Mouse (Mus musculus) gastrocnemius, adult 8-10 months (tissue): ENCODE measurements around the gene AC129217.1. TPM values are rescaled to one million over a fixed set of nuclear protein-coding genes. Genes with fewer than 3 reads are reported as not detected.
"Not testable (repeated sequence)": the region's sequence is repeated elsewhere in the genome, so short reads cannot be mapped to it uniquely, and the experiment has no call there.

ENCODE experiments used
- DNase-seq, 2 experiments: peaks; one replicate each; pipeline ENCODE4 v3.0.0; 2022; ENCODE audit warnings: low spot score in 2 of 2
- total RNA-seq, 4 experiments: library from RNA; stranded (reverse); gene quantifications; 2 replicates each; pipeline ENCODE4 v1.2.4; 2022

AC129217.1 gene
- total RNA-seq, 4 experiments from 2014 or later = 2.0 TPM; not detected in 3

- DNase-seq = no peak
Observed at GRCm38 (mm10) chr19:8822696-8823095, 6.9 kb upstream of the AC129217.1 start.

DNA sequence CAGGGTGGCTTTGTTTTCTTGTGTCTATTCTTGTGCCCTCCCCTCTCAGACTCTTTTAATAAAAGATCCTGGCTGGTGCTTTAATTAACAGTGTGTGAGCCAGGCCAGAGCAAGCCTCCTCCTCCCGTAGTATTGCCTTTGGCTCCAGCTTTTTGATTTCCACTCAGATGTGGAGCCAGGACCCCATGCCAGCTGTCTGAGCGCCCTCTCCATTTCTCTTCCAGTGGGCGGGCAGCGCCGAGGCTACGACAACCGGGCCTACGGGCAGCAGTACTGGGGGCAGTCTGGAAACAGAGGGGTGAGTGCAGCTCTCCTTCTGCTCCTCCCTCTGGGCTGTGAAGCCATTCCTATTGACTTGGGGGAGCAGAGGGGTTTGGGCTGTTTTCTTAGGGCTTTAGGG is 1.1 kb downstream of the AC129217.1 start:
- no peak for DNase-seq

- no peak for DNase-seq
Observed at GRCm38 (mm10) chr19:8831262-8831661, 1.7 kb downstream of the AC129217.1 start.

- DNase-seq = no peak
Observed at GRCm38 (mm10) chr19:8832971-8833370, 3.4 kb downstream of the AC129217.1 start.

DNA sequence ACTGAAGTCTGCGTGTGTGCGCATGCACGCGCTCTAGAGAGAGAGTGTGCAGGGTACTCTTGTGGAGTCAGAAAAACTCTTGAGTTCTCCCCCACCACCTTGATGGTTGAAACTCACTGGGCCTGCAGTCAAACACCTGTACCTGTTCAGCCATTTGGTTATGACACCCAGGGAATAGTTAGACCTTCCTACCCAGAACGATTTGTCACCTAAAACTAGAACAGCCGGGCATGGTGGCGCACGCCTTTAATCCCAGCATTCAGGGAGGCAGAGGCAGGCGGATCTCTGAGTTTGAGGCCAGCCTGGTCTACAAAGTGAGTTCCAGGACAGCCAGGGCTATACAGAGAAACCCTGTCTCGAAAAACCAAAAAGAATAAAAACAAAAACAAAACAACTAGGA is 6.8 kb downstream of the AC129217.1 start:
- not testable (repeated sequence) for DNase-seq

GRCm38 (mm10) chr19:8837251-8837791 is 7.7 kb downstream of the AC129217.1 start, which contains the start of gene Bscl2:
Gene Bscl2, plus strand, starts transcription at chr19:8837467.
- peak; percentile 71 to 74 for DNase-seq

DNA sequence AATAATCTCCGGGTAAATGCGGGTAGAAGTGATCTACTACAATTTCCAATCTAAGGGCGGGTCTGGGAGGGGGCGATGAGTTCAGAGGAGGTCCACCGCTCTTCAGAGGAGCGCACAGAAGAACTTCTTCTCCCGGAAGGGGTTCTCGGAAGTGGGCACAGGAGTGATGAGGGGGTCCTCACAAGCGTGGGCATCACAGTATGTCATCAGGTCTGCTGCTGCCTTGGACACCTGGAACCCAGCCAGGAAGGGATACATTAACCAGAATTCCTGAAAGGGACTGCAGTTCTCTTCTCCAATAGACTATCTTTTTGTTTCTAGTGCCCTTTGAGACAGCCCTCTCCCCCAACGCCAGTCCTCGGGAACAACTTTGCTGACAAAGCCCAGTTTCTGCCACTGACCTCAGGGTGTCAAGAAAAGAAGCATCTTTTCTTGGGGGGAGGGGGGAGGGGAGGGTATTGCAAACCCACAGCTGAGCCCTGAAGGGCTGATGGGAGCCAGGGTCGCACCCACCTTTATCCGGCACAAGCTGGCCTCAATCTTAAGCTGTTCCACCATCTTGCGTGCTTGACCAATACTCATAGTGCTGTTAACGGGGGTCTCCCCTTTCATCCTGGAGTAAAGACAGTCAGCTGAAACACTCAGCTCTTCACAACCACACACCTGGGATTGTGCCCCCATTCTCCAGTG is 8.6 kb downstream of the AC129217.1 start:
- DNase-seq = no peak

GRCm38 (mm10) chr19:8839103-8839907 is 9.7 kb downstream of the AC129217.1 start, which contains the start of gene Gng3:
Gene Gng3, minus strand, starts transcription at chr19:8839194.
- no peak for DNase-seq

GRCm38 (mm10) chr19:8839908-8840791 is 10.6 kb downstream of the AC129217.1 start:
- peak in 1 of 2 experiments; percentile 48 for DNase-seq

DNA sequence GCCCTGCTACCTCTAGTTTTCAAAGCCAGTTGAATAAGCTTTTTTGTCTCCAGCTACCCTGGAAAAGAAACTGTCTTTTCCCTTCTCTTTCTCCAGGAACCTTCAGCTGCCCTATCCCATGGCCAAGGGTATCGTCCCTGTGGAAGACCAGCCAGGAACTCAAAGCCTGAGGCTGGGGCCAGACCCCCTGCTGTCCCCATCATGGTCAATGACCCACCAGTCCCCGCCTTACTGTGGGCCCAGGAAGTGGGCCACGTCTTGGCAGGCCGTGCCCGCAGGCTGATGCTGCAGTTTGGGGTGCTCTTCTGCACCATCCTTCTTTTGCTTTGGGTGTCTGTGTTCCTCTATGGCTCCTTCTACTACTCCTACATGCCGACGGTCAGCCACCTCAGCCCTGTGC is 11.4 kb downstream of the AC129217.1 start:
- no peak for DNase-seq

DNA sequence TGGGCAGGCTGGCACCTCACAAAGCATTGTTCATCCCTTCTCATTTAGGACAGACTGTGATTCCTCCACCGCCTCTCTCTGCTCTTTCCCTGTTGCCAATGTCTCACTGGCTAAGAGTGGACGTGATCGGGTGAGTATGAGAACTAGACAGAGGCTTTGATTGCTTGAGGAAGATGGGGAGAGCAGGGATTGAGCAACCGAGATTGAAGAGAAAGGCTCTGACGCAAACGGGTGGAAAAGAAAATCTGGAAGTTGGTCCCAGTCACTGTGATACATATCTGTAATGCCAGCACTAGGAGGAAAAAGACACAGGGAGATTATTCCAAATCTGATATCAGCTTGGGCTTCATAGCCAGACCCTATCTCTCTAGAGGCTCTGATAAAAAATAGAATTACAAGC is 13.4 kb downstream of the AC129217.1 start:
- no peak for DNase-seq

- DNase-seq = peak; percentile 59 to 61
Observed at GRCm38 (mm10) chr19:8844371-8845129, 15.0 kb downstream of the AC129217.1 start.

GRCm38 (mm10) chr19:8848356-8848755 is 18.8 kb downstream of the AC129217.1 start:
- no peak for DNase-seq

- DNase-seq = peak; percentile 58 to 73
Observed at GRCm38 (mm10) chr19:8850402-8850901, 20.9 kb downstream of the AC129217.1 start, which contains the start of gene Lrrn4cl. Gene Lrrn4cl, plus strand, starts transcription at chr19:8850768.

GRCm38 (mm10) chr19:8851639-8852038 is 22.1 kb downstream of the AC129217.1 start:
- no peak for DNase-seq

GRCm38 (mm10) chr19:8852236-8852928 is 22.8 kb downstream of the AC129217.1 start:
- DNase-seq = peak; percentile 67 to 68

DNA sequence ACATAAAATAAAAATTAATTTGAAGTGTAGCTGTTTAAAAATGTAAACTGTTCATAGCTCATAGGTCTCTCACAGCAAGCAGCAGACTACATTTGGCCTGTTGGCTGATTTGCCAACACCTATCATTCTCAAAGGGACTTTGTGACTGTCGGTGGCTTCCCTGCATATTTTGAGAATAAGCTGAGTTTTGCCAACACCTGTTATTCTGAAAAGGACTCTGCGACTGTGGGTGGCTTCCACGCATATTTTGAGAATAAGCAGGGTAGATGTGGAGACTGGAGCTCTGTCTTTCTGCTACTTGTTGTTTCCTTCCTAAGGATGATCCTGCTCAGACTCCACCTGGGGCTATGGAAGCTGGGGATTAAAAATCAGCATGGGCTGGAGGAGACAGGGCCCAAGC is 23.5 kb downstream of the AC129217.1 start:
- no peak for DNase-seq

- no peak for DNase-seq
Observed at GRCm38 (mm10) chr19:8857689-8858088, 28.1 kb downstream of the AC129217.1 start.

DNA sequence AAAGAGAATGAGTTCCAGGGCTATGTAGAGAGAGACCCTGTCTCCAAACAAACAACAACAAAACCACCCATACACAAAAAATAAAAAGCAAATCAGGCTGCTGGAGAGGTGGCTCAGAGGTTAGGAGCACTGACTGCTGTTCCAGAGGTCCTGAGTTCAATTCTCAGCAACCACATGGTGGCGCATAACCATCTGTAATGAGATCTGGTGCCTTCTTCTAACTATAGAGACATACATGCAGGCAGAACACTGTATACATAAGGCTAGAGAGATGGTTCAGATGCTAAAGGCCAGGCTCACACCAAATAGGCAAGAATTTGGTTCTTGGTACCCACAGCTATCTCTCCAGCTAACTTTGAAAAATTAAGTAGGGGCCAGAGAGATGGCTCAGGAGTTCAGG is 29.4 kb downstream of the AC129217.1 start:
- no peak for DNase-seq

GRCm38 (mm10) chr19:8864265-8864664 is 34.7 kb downstream of the AC129217.1 start:
- no peak for DNase-seq
